Mouse (Mus musculus) embryonic fibroblast, embryonic 13.5 days (primary cell): ENCODE results near the gene Nemp1.

Source experiments
- CTCF ChIP-seq: IDR thresholded peaks from 2 replicates; pipeline ENCODE4 v1.5.1; 2011; ENCODE audit warnings: mild to moderate bottlenecking, control low read depth, low read length, moderate library complexity, borderline replicate concordance; ENCODE audit not compliant: insufficient read depth
- POLR2A ChIP-seq: IDR thresholded peaks from 2 replicates; pipeline ENCODE4 v1.6.1; 2011; ENCODE audit warnings: low read depth, mild to moderate bottlenecking, control low read depth, low read length, moderate library complexity

DNA sequence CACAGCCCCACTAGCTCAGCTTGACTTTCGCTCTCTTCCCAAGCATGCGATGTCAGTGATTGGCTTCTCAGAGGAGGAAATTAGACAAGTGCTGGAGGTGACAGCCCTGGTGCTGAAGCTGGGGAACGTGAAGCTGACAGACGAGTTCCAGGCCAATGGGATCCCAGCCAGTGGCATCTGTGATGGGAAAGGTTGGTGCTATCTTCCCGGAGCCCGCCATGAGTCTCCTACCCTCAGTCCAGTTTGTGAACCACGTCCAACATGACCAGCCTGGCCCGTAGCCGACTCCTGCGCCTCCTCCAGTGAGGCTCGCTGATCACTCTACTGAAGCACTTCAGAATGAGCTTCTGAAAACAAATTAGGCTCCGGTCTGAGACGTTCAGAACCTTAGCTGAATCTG is 43.6 kb downstream of the Nemp1 start:
- TF ChIP-seq POLR2A, result no peak
- no peak for TF ChIP-seq CTCF
